Mouse (Mus musculus) urinary bladder, adult 18-20 months (tissue): ENCODE data around the gene Ptpn11.

ENCODE experiments used
- DNase-seq, 2 experiments: peaks; one replicate each; pipeline ENCODE4 v3.0.0; 2022; ENCODE audit warnings: low spot score in 2 of 2, mixed read lengths in 2 of 2

Ptpn11 gene

GRCm38 (mm10) chr5:121087733-121088132 lies 103.5 kb downstream of the Ptpn11 start:
- no peak for DNase-seq

DNA sequence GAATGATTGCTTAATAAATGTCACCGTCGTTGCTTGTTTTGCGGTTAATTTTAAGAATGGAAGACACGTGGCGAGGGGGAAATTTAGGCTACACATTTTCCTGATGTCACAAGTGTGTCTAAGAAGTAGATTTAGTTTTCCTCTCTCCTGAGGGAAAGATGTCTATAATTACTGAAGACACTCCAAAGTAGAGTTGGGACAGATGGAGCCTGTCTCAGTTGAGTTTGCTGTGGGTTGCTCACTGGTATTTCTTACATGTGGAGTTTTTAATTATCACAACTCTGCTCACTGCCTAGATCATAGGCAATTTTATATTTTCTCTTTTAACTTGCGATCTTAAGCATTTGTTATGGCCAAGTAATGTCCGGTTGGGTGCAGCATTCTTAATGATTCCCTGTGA lies 108.6 kb downstream of the Ptpn11 start:
- DNase-seq: no peak

- DNase-seq: no peak
Observed at GRCm38 (mm10) chr5:121081754-121082153, 109.4 kb downstream of the Ptpn11 start.
